Mouse (Mus musculus): ENCODE results near the gene Ltbp2. TPM values are rescaled to one million over a fixed set of nuclear protein-coding genes. Genes with fewer than 3 reads are reported as not detected.

Gene Ltbp2
- total and polyA plus RNA-seq, 3 experiments, result 0.99 to 5.6 (median 2.3) TPM

GRCm38 (mm10) chr12:84841158-84842140 lies 34.9 kb downstream of the Ltbp2 start:
- no peaks in the 10 kb centered on the region for H3K36me3 ChIP-seq (ENCODE audit: control insufficient read depth, insufficient read depth, low read length)
- H3K79me2 ChIP-seq (replicated peaks; ENCODE audit: control insufficient read depth, insufficient read depth, low read length), result no peaks in the 10 kb centered on the region
- no peak overlapping the region for H3K27ac ChIP-seq
- H3K4me3 ChIP-seq, result no peak overlapping the region
- intact Hi-C loops (cut with DNase I), result no loop called here
- no peak overlapping the region for H3K9ac ChIP-seq (ENCODE audit: low read depth, low read length)
- no peaks in the 10 kb centered on the region for H3K4me1 ChIP-seq (ENCODE audit: control insufficient read depth, insufficient read depth, low read length)
- no peak for DNase-seq
- TF ChIP-seq CTCF (IDR thresholded peaks at IDR 0.05) (no peak), POLR2A (IDR thresholded peaks at IDR 0.05; ENCODE audit: insufficient read depth, low read depth, low read length) (no peak)
- no peaks in the 10 kb centered on the region for H3K27me3 ChIP-seq (ENCODE audit: control insufficient read depth, insufficient read depth, low read length)
- 84% methylated on average over 15 of the region's 15 CpGs for WGBS

GRCm38 (mm10) chr12:84840734-84841133 lies 35.6 kb downstream of the Ltbp2 start:
- no peak overlapping the region for H3K4me3 ChIP-seq
- no peaks in the 10 kb centered on the region for H3K79me2 ChIP-seq (replicated peaks; ENCODE audit: control insufficient read depth, insufficient read depth, low read length)
- WGBS, result 69% methylated on average over 3 of the region's 3 CpGs
- no peaks in the 10 kb centered on the region for H3K4me1 ChIP-seq (ENCODE audit: control insufficient read depth, insufficient read depth, low read length)
- DNase-seq, result no peak
- TF ChIP-seq CTCF (IDR thresholded peaks at IDR 0.05) (no peak), POLR2A (IDR thresholded peaks at IDR 0.05; ENCODE audit: insufficient read depth, low read depth, low read length) (no peak), EP300 (IDR thresholded peaks at IDR 0.05; ENCODE audit: insufficient read depth, low read depth, low read length) (no peak)
- H3K27me3 ChIP-seq (ENCODE audit: control insufficient read depth, insufficient read depth, low read length), result no peaks in the 10 kb centered on the region
- H3K9ac ChIP-seq (ENCODE audit: low read depth, low read length), result no peak overlapping the region
- intact Hi-C loops (cut with DNase I), result no loop called here
- no peaks in the 10 kb centered on the region for H3K36me3 ChIP-seq (ENCODE audit: control insufficient read depth, insufficient read depth, low read length)
- H3K27ac ChIP-seq, result no peak overlapping the region

- no peaks in the 10 kb centered on the region for H3K27me3 ChIP-seq (ENCODE audit: control insufficient read depth, insufficient read depth, low read length)
- no peaks in the 10 kb centered on the region for H3K79me2 ChIP-seq (replicated peaks; ENCODE audit: control insufficient read depth, insufficient read depth, low read length)
- 48% methylated on average over 4 of the region's 4 CpGs for WGBS
- H3K4me1 ChIP-seq (ENCODE audit: control insufficient read depth, insufficient read depth, low read length), result no peaks in the 10 kb centered on the region
- intact Hi-C loops (cut with DNase I), result no loop called here
- no peaks in the 10 kb centered on the region for H3K36me3 ChIP-seq (ENCODE audit: control insufficient read depth, insufficient read depth, low read length)
- no peak for DNase-seq
- H3K27ac ChIP-seq, result no peak overlapping the region
- no peak overlapping the region for H3K4me3 ChIP-seq
- TF ChIP-seq POLR2A (IDR thresholded peaks at IDR 0.05; ENCODE audit: insufficient read depth, low read depth, low read length), result no peak
- no peak for TF ChIP-seq EP300 (IDR thresholded peaks at IDR 0.05; ENCODE audit: insufficient read depth, low read depth, low read length)
- no peak overlapping the region for H3K9ac ChIP-seq (ENCODE audit: low read depth, low read length)
Measured at GRCm38 (mm10) chr12:84839965-84840364, 36.4 kb downstream of the Ltbp2 start.

- Histone ChIP-seq H3K27me3 (ENCODE audit: control insufficient read depth, insufficient read depth, low read length) (no peaks in the 10 kb centered on the region), H3K4me1 (ENCODE audit: control insufficient read depth, insufficient read depth, low read length) (no peaks in the 10 kb centered on the region; the same call in 1 of the 2 replicates), H3K36me3 (ENCODE audit: control insufficient read depth, insufficient read depth, low read length) (no peaks in the 10 kb centered on the region), H3K79me2 (replicated peaks; ENCODE audit: control insufficient read depth, insufficient read depth, low read length) (no peaks in the 10 kb centered on the region), H3K27ac (no peak overlapping the region), H3K9ac (ENCODE audit: low read depth, low read length) (no peak overlapping the region), H3K4me3 (no peak overlapping the region)
- no peak for DNase-seq
- TF ChIP-seq CTCF (IDR thresholded peaks at IDR 0.05) (no peak), EP300 (IDR thresholded peaks at IDR 0.05; ENCODE audit: insufficient read depth, low read depth, low read length) (no peak), POLR2A (IDR thresholded peaks at IDR 0.05; ENCODE audit: insufficient read depth, low read depth, low read length) (no peak)
- intact Hi-C loops (cut with DNase I), result no loop called here
- WGBS, result 71% methylated on average over 5 of the region's 5 CpGs
Measured at GRCm38 (mm10) chr12:84835626-84836025, 40.7 kb downstream of the Ltbp2 start.

GRCm38 (mm10) chr12:84834773-84835172 lies 41.6 kb downstream of the Ltbp2 start:
- intact Hi-C loops (cut with DNase I), result no loop called here
- H3K79me2 ChIP-seq (replicated peaks; ENCODE audit: control insufficient read depth, insufficient read depth, low read length), result no peaks in the 10 kb centered on the region
- WGBS, result 90% methylated on average over 4 of the region's 4 CpGs
- H3K36me3 ChIP-seq (ENCODE audit: control insufficient read depth, insufficient read depth, low read length), result no peaks in the 10 kb centered on the region
- no peak overlapping the region for H3K9ac ChIP-seq (ENCODE audit: low read depth, low read length)
- TF ChIP-seq POLR2A (IDR thresholded peaks at IDR 0.05; ENCODE audit: insufficient read depth, low read depth, low read length) (no peak), EP300 (IDR thresholded peaks at IDR 0.05; ENCODE audit: insufficient read depth, low read depth, low read length) (no peak), CTCF (IDR thresholded peaks at IDR 0.05) (no peak)
- H3K27me3 ChIP-seq (ENCODE audit: control insufficient read depth, insufficient read depth, low read length), result no peaks in the 10 kb centered on the region
- H3K4me1 ChIP-seq (ENCODE audit: control insufficient read depth, insufficient read depth, low read length), result no peaks in the 10 kb centered on the region; the same call in 1 of the 2 replicates
- no peak overlapping the region for H3K27ac ChIP-seq
- H3K4me3 ChIP-seq, result no peak overlapping the region
- DNase-seq, result no peak

- H3K36me3 ChIP-seq (ENCODE audit: control insufficient read depth, insufficient read depth, low read length), result no peaks in the 10 kb centered on the region
- H3K27ac ChIP-seq, result no peak overlapping the region
- no peaks in the 10 kb centered on the region; the same call in 1 of the 2 replicates for H3K27me3 ChIP-seq (ENCODE audit: control insufficient read depth, insufficient read depth, low read length)
- no peaks in the 10 kb centered on the region for H3K79me2 ChIP-seq (replicated peaks; ENCODE audit: control insufficient read depth, insufficient read depth, low read length)
- DNase-seq, result peak in 1 of 2 experiments; percentile 22
- H3K4me3 ChIP-seq, result no peak overlapping the region
- no peak for TF ChIP-seq POLR2A (IDR thresholded peaks at IDR 0.05; ENCODE audit: insufficient read depth, low read depth, low read length)
- TF ChIP-seq EP300 (IDR thresholded peaks at IDR 0.05; ENCODE audit: insufficient read depth, low read depth, low read length), result no peak
- no peak for TF ChIP-seq CTCF (IDR thresholded peaks at IDR 0.05)
- no peaks in the 10 kb centered on the region; the same call in 1 of the 2 replicates for H3K4me1 ChIP-seq (ENCODE audit: control insufficient read depth, insufficient read depth, low read length)
- H3K9ac ChIP-seq (ENCODE audit: low read depth, low read length), result no peak overlapping the region
- 42% methylated on average over 10 of the region's 10 CpGs for WGBS
- intact Hi-C loops (cut with DNase I), result no loop called here
Measured at GRCm38 (mm10) chr12:84831648-84832047, 44.7 kb downstream of the Ltbp2 start.

Data from heart, adult 2 months (tissue).